Mouse (Mus musculus) CD4-positive naive resting alpha-beta T cell, adult 57 days (primary cell): Measurements from ENCODE around the gene Neurog1. TPM values are rescaled to one million over a fixed set of nuclear protein-coding genes. Genes with fewer than 3 reads are reported as not detected.

Experiments
- total RNA-seq: library from RNA; stranded (reverse); gene quantifications from one replicate; pipeline ENCODE4 v1.2.4, GENCODE M21; 2023

Neurog1 gene
- total RNA-seq: not detected

DNA sequence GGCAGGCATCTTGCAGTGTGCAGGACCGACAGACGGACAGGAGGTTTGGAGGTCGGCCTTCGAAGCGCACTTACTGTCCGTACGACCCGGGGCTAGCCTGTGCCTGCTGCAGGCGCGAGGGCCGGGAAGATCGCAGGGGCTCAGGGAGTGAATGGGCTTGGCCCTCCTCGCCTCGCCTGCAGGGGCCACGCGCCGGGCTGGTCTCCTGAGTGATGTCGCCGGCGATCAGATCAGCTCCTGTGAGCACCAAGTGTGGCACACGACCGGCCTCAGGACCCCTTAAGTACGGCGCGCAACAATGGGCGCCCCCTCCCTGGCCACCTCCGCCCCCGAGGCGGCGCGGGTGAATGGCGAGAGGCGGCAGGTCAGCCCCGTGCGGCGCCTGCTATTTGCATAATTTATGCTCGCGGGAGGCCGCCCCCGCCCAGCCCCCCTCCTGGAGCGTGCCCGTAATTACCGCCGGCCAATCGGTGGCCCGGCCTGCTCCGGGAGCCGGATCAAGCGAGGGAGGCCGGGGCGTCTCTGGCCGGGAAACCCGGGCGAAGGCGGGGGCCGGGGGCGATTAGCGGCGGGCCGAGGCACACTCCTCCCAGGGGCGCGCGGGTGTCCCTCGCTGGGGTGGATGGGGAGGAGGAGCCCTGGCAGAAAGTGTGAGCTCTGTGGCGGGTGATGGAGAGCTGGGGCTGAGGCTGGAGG is at the start of gene Neurog1:
Gene Neurog1 (minus strand): TSS at position 240 of the 696 bp plus-strand sequence.

DNA sequence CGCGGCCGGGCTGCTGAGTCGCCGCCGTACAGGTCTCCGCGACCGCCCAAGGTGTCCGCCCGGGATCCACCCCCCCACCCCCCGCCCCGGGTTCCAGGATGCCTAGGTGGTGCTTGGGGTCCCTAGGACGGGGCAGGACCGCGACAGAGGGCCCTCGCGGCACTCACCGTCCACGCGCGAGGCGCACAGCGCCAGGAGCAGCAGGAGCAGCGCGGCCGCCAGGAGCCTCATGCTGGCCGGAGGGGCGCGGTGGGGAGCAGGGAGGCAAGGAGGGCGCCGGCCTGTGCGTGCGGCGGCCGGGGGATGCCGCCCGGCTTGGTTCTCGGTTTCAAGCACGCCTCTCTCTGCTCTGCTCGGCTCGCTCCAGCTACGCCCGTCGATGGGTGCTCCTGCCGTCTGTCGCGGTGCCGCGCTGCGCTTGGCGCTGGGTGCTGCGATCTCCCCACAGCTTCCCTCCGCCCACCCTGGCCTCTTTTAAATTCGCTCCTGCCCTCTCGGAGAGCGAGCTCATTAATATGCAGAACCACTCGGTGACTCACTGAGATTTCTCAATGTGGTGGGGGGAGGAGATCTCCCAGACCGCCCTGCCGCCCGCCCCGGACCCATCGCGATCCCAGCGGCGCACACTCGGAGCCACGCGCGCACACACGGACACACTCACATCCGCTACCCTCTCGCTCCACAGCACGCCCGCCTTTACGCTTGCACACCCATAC is 44.1 kb upstream of the Neurog1 start, which contains the start of gene Cxcl14:
Gene Cxcl14 (minus strand): TSS at position 609 of the 716 bp plus-strand sequence.

Other genes starting within 250 kb of the Neurog1 start
- 328 TPM for gene H2afy, start 115.8 kb downstream of the Neurog1 start, total RNA-seq
- 2.5 TPM for gene Tifab, start 73.3 kb downstream of the Neurog1 start, total RNA-seq
- not detected for gene Cxcl14, start 44.4 kb upstream of the Neurog1 start, total RNA-seq
- gene Gm3045, start 174.4 kb upstream of the Neurog1 start, total RNA-seq: not detected
- gene Slc25a48, start 186.2 kb upstream of the Neurog1 start, total RNA-seq: not detected
- gene Il9, start 230.1 kb upstream of the Neurog1 start, total RNA-seq: not detected